Mouse (Mus musculus): ENCODE measurements around the gene B3gat1. TPM values are rescaled to one million over a fixed set of nuclear protein-coding genes. Genes with fewer than 3 reads are reported as not detected.
A peak's percentile ranks its signal among the peaks of the same experiment; 100 is the strongest.

B3gat1 gene
- polyA plus RNA-seq, 1 experiment from 2014 or later = 5.7 TPM

DNA sequence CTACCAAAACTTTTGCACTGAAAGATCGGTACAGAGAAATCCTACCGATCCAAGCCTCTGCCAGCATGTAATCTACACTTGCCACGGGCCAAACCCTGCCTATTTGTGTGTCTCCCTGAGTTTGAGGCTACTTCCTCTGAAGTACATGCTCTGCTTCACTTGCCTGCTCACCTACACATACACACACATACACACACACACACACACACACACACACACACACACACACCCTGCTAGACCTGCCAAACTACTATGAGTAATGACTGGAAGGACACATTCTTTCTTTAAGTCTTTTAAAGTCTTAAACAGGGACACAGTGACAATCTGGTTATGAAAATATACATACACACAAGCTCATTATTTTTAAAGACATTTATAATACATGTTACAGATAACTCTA lies 64.7 kb downstream of the B3gat1 start:
- ATAC-seq (ENCODE audit: low FRiP score) = no peak
- 91% methylated on average over 3 of the region's 3 CpGs for WGBS

DNA sequence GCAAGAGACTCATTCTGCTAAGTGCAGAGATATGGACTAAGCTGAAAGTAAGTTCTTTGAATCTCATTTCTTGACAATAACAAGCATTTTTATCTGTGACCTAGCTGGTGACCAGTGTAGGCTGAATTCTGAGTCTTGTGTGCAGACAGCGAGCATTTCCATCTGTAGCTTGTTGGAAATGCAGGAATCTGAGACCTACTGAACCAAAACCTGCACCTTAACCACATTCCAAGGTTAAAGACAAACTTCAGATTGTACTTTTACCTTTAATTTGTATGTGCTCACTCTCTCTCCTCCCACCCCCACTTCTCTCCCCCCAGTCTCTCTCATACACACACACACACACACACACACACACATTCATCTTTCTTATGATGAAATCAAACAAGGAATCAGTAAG lies 65.2 kb downstream of the B3gat1 start:
- Histone ChIP-seq H3K27ac (ENCODE audit: low read depth, low read length) (no peak overlapping the region), H3K4me3 (ENCODE audit: low read depth, low read length) (no peak overlapping the region), H3K4me1 (ENCODE audit: control insufficient read depth, insufficient read depth, low read length) (no peaks in the 10 kb centered on the region), H3K36me3 (ENCODE audit: control insufficient read depth, insufficient read depth, low read length) (no peaks in the 10 kb centered on the region), H3K27me3 (ENCODE audit: control insufficient read depth, insufficient read depth, low read length) (no peaks in the 10 kb centered on the region), H3K9ac (ENCODE audit: low read length) (no peak overlapping the region), H3K4me2 (no peak overlapping the region), H3K9me3 (ENCODE audit: control insufficient read depth, low read length) (no peaks in the 10 kb centered on the region)
- WGBS = 88% methylated on average over 1 of the region's 1 CpGs
- ATAC-seq (ENCODE audit: low FRiP score) (no peak), DNase-seq (ENCODE audit: low spot score, missing footprints) (no peak)

More for the DNA sequence above, 64.7 kb downstream of the B3gat1 start:
- no peak for DNase-seq (ENCODE audit: low spot score, missing footprints)
- Histone ChIP-seq H3K4me3 (ENCODE audit: low read depth, low read length) (no peak overlapping the region), H3K4me1 (ENCODE audit: control insufficient read depth, insufficient read depth, low read length) (no peaks in the 10 kb centered on the region), H3K36me3 (ENCODE audit: control insufficient read depth, insufficient read depth, low read length) (no peaks in the 10 kb centered on the region), H3K9me3 (ENCODE audit: control insufficient read depth, low read length) (no peaks in the 10 kb centered on the region), H3K9ac (ENCODE audit: low read length) (no peak overlapping the region), H3K27me3 (ENCODE audit: control insufficient read depth, insufficient read depth, low read length) (no peaks in the 10 kb centered on the region), H3K4me2 (no peak overlapping the region), H3K27ac (ENCODE audit: low read depth, low read length) (no peak overlapping the region)

DNA sequence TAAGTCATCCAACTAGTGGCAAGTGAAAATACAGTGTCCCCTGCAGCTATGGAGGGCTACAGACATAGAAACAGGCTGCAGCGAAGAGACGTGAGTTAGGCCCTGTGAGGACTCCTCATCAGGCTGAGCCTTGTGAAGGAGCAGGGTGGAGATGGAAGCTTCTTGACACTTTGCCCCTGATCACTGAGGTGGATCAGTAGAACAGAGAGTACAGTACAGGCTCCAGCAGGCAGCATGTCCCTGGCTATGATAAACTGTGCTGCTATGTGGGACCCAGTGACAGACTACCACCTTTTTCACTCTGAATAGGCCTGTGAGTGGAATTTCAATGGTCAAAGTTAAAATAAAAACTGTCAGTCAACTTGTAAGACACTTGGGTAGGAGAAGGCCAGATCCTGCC lies 66.8 kb downstream of the B3gat1 start:
- no peak for DNase-seq (ENCODE audit: low spot score, missing footprints)
- no peaks in the 10 kb centered on the region for H3K4me1 ChIP-seq (ENCODE audit: control insufficient read depth, insufficient read depth, low read length)
- no peak overlapping the region for H3K9ac ChIP-seq (ENCODE audit: low read length)
- H3K27me3 ChIP-seq (ENCODE audit: control insufficient read depth, insufficient read depth, low read length) = no peaks in the 10 kb centered on the region
- no peak for ATAC-seq (ENCODE audit: low FRiP score)
- no peak overlapping the region for H3K27ac ChIP-seq (ENCODE audit: low read depth, low read length)
- H3K4me2 ChIP-seq = no peak overlapping the region
- H3K4me3 ChIP-seq (ENCODE audit: low read depth, low read length) = no peak overlapping the region
- no peaks in the 10 kb centered on the region for H3K9me3 ChIP-seq (ENCODE audit: control insufficient read depth, low read length)
- 100% methylated on average over 2 of the region's 2 CpGs for WGBS
- no peaks in the 10 kb centered on the region for H3K36me3 ChIP-seq (ENCODE audit: control insufficient read depth, insufficient read depth, low read length)

DNA sequence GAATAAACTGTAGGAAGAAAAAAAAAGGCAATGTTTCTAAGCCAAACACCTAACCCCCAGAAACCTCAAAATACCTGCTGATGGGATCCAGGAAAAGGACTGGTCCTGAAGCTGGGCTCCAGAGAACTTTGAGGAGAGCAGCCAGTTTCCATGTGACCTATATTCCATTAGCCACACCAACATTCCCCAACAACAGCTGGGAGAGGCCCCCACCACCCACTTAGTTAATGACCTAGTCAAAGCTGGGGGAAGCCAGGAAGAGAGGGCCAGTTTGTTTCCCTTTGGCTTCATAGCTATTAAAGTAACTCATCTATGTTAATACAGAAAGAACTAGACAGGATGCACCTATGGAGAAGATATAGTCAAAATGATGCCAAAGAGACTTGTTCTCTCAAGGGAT lies 70.8 kb downstream of the B3gat1 start:
- Histone ChIP-seq H3K9me3 (ENCODE audit: control insufficient read depth, low read length) (no peaks in the 10 kb centered on the region), H3K9ac (ENCODE audit: low read length) (no peak overlapping the region), H3K27me3 (ENCODE audit: control insufficient read depth, insufficient read depth, low read length) (no peaks in the 10 kb centered on the region), H3K4me2 (no peak overlapping the region), H3K4me3 (ENCODE audit: low read depth, low read length) (no peak overlapping the region), H3K27ac (ENCODE audit: low read depth, low read length) (no peak overlapping the region), H3K4me1 (ENCODE audit: control insufficient read depth, insufficient read depth, low read length) (no peaks in the 10 kb centered on the region; the same call in 1 of the 2 replicates), H3K36me3 (ENCODE audit: control insufficient read depth, insufficient read depth, low read length) (no peaks in the 10 kb centered on the region)
- no peak for ATAC-seq (ENCODE audit: low FRiP score)
- no peak for DNase-seq (ENCODE audit: low spot score, missing footprints)

DNA sequence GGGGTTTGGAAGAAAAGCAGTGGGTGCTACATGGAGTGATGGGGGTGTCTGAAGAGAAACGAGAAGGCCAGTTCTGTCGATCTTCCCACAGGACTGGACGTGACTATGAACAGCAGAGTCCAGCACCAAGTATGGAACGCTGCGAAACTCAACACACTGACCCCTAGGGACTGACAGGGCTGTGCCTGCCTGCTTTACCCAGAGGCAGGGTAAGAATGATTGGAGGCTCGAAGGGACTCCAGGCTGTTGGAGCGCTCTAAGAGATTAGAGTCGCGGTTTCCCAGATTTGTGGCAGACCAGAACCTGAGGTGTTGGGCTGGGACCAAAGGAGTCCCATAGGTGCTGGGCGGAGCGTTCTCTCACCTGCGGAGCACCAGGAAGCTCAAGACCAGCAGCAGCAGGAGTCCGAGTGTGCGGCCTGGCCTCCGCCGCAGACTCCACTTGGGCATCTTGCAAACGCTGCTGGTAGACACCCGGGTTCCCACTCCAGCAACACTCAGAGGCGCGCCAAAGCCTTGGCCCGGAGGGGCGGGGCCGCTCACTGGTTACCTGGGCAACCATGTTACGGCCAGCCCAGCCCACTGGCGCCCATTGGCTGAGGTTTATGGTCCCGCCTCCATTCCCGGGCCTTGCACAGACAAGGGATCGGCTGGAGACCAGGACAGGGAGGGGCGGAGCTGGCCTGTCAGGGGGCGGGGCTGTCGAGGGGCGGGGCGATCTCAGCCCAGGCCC lies 72.6 kb downstream of the B3gat1 start, which contains the start of gene Glb1l2:
Glb1l2 (minus strand) TSS at position 534 of the 732 bp plus-strand sequence.
- Histone ChIP-seq H3K27me3 (ENCODE audit: control insufficient read depth, insufficient read depth, low read length) (no peaks in the 10 kb centered on the region), H3K4me1 (ENCODE audit: control insufficient read depth, insufficient read depth, low read length) (no peaks in the 10 kb centered on the region; the same call in 1 of the 2 replicates), H3K9me3 (ENCODE audit: control insufficient read depth, low read length) (no peaks in the 10 kb centered on the region), H3K27ac (ENCODE audit: low read depth, low read length) (no peak within 1 kb of the TSS), H3K4me3 (ENCODE audit: low read depth, low read length) (peak within 1 kb of the TSS; percentile 50), H3K9ac (ENCODE audit: low read length) (peak within 1 kb of the TSS; percentile 68), H3K36me3 (ENCODE audit: control insufficient read depth, insufficient read depth, low read length) (no peaks in the 10 kb centered on the region), H3K4me2 (peak within 1 kb of the TSS; percentile 82)
- peak; percentile 100 for ATAC-seq (ENCODE audit: low FRiP score)
- under 1% methylated on average over 33 of the region's 33 CpGs for WGBS
- DNase-seq (ENCODE audit: low spot score, missing footprints) = peak; percentile 99

DNA sequence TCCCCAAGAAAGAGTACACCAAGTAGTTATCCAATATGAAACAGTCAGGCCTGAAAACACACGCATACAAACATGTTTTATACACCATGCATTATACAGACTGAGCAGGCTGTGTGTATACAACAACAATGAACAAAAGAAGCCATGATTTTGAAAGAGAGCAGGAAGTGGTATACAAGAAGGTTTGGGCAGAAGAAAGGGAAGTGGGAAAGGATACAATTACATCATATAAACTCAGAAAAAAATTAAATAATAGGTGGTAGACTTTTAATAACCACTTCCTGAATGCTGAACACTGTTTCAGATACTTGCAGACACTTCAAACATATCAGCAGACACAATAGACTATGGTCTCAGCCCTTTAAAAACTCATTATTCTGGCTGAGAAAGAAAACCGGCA lies 75.2 kb downstream of the B3gat1 start:
- no peaks in the 10 kb centered on the region; the same call in 1 of the 2 replicates for H3K4me1 ChIP-seq (ENCODE audit: control insufficient read depth, insufficient read depth, low read length)
- no peak for ATAC-seq (ENCODE audit: low FRiP score)
- DNase-seq (ENCODE audit: low spot score, missing footprints) = no peak
- H3K36me3 ChIP-seq (ENCODE audit: control insufficient read depth, insufficient read depth, low read length) = no peaks in the 10 kb centered on the region
- no peak overlapping the region for H3K9ac ChIP-seq (ENCODE audit: low read length)
- H3K9me3 ChIP-seq (ENCODE audit: control insufficient read depth, low read length) = no peaks in the 10 kb centered on the region
- no peak overlapping the region for H3K27ac ChIP-seq (ENCODE audit: low read depth, low read length)
- no peak overlapping the region for H3K4me2 ChIP-seq
- 84% methylated on average over 2 of the region's 2 CpGs for WGBS
- no peaks in the 10 kb centered on the region for H3K27me3 ChIP-seq (ENCODE audit: control insufficient read depth, insufficient read depth, low read length)
- H3K4me3 ChIP-seq (ENCODE audit: low read depth, low read length) = no peak overlapping the region

Other genes starting within 250 kb of the B3gat1 start
- 4.5 and 5.2 TPM in 2 replicates for gene Glb1l2, start 72.7 kb downstream of the B3gat1 start, polyA plus RNA-seq (2014; fragmentation: Nextera tagmentation; extraction: Ambion mirVana)
- gene Glb1l3, start 127.2 kb downstream of the B3gat1 start, polyA plus RNA-seq (2014; fragmentation: Nextera tagmentation; extraction: Ambion mirVana) = not detected in 2 replicates
- gene Gm1110, start 189.4 kb downstream of the B3gat1 start, polyA plus RNA-seq (2014; fragmentation: Nextera tagmentation; extraction: Ambion mirVana) = not detected in 2 replicates

Measured in midbrain, embryonic 11.5 days (tissue).